Mouse (Mus musculus) lung, postnatal 0 days (tissue): ENCODE results near the gene Abcg4.

ENCODE experiments used
- CTCF ChIP-seq: IDR thresholded peaks from 2 replicates; pipeline ENCODE4 v1.5.1; 2016; ENCODE audit warnings: antibody characterized with exemption, mild to moderate bottlenecking
- EP300 ChIP-seq: IDR thresholded peaks from 2 replicates; pipeline ENCODE4 v1.6.1; 2016; ENCODE audit warnings: antibody characterized with exemption, mild to moderate bottlenecking, control low read depth

DNA sequence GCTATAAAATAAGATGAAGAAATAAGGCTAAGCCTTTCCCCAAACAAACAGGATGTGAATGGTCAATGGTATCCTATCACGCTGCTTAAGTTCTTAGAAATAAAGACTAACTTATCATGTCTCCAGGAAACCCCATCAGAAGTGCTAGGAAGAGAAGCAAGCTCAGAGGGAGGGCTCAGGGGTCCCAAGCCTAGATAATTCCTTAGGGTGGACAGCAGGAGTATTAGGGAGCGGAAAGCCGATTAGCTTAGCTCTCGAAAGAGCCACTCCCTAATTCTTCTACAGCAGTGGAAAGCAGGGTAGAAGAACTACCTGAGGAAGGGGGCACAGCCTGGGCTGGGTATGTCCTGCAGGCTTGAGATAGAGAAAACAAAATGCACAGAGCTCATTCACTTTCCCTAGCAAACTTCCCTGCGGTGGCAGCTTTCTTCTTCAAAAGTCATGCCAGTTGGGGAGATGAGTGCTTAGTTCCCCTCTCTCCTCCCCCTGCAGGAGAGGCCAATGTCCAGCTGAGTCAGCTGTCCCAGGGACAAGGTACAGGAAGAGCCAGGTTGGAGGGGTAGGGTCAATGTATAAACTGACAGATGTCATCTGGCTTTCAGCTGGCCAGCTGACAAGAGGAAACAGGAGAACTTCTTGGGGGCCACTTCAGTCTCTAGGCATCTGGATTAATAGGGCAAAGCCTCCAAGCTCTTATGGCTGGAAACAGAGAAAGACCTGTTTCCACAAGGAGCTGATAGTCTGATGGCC, 29.8 kb upstream of the Abcg4 start:
- TF ChIP-seq CTCF (no peak; the same call in 1 of the 2 replicates), EP300 (no peak)
